Mouse (Mus musculus) kidney, postnatal 4 days (tissue): ENCODE results near the gene Mamdc2.
"Not testable (repeated sequence)": the region's sequence is repeated elsewhere in the genome, so short reads cannot be mapped to it uniquely, and the experiment has no call there.

Experiments
- DNase-seq, 2 experiments: peaks; one replicate each; pipeline ENCODE4 v3.0.0; 2021; ENCODE audit warnings: mixed read lengths in 2 of 2

The Mamdc2 gene

GRCm38 (mm10) chr19:23447988-23448497, at the start of gene Mamdc2:
Mamdc2 (minus strand) TSS chr19:23448442.
- DNase-seq, result peak; percentile 48 to 58

DNA sequence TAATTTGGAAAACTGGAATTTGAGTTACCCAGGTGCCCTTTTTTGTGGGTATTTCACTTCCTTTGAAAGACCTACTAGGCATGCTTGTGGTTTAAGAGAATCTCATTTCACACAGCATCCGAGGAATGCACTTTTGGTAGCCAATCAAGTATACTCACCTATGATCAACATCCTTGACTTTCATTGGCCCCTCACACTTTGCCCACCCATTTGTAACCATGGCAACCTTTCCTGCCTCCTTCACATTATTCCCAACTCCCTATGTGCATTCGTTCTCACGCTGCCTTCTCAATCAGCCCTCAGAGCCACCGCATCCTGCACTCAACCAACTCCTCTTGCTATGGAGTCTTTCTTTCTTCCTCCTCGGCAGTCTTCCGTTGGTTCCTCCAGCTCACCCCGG, 49.8 kb upstream of the Mamdc2 start:
- DNase-seq, result no peak

- no peak for DNase-seq
Measured at GRCm38 (mm10) chr19:23497171-23497917, 49.1 kb upstream of the Mamdc2 start.

DNA sequence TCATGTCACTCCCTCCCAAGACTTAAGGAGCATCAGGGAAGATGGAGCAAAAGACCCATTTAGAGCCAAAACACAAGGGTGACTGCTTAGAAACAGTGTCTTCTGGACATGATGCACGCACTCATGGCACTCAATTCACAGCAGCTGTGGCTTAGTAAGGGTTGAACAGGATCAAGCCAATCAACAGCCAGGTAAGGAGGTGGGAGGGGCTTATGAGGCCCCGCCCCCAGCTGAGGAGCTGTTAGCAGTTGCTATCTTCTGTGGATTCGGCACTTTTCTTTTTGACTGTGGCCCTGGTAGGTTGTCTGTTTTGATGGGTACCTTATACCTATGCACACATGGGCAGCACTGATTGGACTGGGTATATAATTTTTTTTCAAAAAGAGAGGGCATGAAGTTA, 48.3 kb upstream of the Mamdc2 start:
- DNase-seq, result no peak

GRCm38 (mm10) chr19:23492663-23493062, 44.4 kb upstream of the Mamdc2 start:
- DNase-seq, result no peak

DNA sequence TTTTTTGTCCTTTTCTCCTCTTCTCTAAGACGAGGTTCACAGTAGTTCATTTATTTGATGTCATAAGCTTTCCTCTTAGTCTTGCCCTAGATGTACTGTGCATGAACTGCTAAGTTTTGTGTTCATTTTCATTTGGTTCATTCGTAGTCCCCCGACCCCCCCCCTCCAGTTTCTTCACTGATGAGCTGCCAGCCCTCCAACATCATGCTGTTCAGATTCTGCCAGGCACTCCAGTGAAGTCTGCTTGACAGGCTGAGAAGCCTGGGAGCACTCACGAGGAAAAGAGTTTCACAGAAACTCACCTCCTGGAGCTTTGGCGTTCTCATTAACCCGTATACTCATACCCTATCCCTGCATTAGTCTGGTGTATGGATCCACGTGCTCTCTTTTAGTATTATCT, 42.5 kb upstream of the Mamdc2 start:
- DNase-seq, result not testable (repeated sequence)

GRCm38 (mm10) chr19:23489780-23490179, 41.5 kb upstream of the Mamdc2 start:
- no peak for DNase-seq

- DNase-seq, result no peak
Measured at GRCm38 (mm10) chr19:23487421-23487820, 39.2 kb upstream of the Mamdc2 start.

GRCm38 (mm10) chr19:23486631-23487270, 38.5 kb upstream of the Mamdc2 start:
- DNase-seq, result no peak

DNA sequence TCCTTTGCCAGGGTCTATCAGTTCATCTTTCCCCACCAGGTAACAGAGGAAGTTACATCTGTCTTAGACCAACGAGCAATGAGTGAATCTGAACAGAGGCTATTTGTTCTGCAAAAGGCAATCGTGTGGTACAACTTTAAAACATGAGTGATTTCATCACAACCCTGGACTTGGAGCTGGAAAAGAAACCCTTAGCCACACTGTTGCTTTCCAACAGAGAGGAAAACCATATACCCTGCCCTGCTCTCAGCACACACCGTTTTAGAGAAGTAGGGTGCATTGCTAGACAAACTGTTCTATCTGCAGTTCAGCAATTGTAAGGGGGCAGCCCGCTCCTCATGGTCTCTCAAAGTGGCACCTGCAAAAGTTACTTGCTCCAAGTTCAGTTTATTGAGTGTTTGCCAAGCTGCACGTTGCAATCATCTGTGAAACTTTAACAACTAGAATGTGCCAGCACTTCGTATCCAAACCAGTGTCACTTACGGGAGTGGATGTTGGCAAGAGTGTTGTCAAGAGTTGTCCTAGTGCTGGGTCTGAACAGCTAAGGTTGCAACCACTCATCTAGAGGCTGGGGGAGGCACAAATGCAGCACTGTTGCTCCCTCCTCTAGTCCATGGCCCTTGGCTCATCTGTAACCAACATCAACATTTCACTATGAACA, 37.8 kb upstream of the Mamdc2 start:
- no peak for DNase-seq

- DNase-seq, result not testable (repeated sequence)
Measured at GRCm38 (mm10) chr19:23482571-23482970, 34.3 kb upstream of the Mamdc2 start.

DNA sequence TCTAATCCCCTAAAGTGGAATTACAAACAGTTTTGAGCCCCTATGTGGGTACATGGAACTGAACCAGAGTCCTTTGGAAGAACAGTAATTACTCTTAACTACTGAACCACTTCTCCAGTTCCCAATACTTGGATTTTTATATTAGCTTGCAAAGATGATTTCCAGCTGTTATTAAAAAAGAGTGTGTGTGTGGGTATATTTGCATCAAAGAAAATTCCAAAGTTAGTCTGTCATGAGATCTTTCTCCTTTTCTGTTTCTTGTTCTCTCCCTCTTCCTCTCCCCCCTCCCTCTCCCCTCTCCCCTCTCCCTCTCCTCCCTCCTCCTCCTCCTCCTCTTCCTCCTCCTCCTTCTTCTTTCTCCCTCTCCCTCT, 31.3 kb upstream of the Mamdc2 start:
- no peak for DNase-seq

- peak; percentile 72 to 75 for DNase-seq
Measured at GRCm38 (mm10) chr19:23478895-23479596, 30.8 kb upstream of the Mamdc2 start.

- DNase-seq, result no peak
Measured at GRCm38 (mm10) chr19:23477826-23478225, 29.6 kb upstream of the Mamdc2 start.

DNA sequence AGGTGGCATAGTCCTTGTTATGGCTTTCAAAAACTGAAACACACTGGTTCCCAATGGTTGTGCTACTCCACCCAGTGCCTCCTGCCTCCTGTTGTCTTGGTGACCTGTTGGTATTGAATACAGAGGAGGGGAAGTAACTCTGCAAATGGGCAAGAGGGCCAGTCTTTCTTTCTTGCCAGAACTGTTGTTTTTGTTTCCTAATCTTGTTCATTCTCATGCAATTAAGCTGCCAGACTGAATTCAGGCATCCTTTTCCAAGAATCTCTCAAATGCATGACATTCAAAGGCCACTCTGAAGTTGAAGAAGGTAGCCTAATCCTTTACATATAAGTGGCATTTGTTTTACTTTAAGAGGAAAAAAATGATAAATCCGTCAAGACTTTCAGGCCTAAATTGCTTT, 19.6 kb upstream of the Mamdc2 start:
- no peak for DNase-seq

- DNase-seq, result no peak
Measured at GRCm38 (mm10) chr19:23467011-23467410, 18.8 kb upstream of the Mamdc2 start.

DNA sequence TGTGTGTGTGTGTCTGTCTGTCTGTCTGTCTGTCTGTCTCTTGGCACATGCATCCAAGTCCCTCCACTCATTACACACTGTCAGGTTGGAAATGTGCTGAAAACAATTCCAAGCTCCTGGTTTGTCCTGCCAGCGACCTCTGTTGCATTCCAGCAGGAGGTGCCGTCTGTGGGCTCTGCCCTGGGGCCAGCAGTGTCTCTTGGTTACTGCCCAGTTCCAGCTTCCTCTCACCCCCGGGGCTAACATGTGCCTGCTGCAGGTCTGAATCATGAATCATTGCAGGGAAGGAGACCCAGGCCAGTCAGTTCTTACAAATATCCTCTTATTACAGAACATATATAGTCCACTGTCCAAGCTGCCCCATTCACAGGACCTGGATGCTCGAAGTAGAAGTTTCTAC, 9.2 kb upstream of the Mamdc2 start:
- DNase-seq, result no peak

- DNase-seq, result no peak
Measured at GRCm38 (mm10) chr19:23451361-23451760, 3.1 kb upstream of the Mamdc2 start.

DNA sequence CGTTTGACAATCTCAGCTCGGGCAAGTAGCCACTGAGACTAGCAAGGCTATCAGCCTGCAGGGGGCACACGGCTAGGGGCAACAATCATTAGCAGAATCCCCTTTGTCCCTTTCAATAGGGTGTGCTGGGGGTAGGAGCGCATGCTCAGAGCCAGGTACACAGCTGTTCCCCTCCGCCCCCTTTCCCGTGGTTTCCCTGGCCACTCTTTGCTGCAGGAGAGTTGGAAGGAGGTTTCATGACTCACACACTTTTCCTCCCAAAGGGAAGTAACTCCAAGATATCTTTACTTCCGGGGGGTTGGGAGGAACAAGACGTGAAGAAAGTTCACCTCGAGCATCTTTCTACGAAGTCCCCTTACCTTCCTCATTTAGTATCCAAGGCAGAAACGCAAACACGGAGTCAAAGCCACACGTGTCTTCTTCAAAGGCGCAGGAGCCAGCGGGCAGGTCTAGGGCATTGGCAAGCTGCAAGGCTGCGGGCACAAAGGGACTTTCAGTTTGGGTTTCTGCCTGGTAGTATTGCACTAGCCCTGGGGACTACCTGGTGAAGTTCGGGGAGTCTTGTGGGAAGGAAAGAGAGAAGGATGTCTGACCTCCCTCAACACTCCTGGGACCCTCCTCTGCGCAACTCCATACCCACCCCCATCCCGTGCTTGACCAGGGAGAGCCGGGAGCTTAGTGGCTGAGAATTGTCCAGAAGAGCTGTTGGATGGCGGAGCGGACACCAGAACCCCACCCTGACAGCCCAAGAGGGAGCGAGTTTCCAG, 838 bp downstream of the Mamdc2 start:
- peak; percentile 39 to 58 for DNase-seq

DNA sequence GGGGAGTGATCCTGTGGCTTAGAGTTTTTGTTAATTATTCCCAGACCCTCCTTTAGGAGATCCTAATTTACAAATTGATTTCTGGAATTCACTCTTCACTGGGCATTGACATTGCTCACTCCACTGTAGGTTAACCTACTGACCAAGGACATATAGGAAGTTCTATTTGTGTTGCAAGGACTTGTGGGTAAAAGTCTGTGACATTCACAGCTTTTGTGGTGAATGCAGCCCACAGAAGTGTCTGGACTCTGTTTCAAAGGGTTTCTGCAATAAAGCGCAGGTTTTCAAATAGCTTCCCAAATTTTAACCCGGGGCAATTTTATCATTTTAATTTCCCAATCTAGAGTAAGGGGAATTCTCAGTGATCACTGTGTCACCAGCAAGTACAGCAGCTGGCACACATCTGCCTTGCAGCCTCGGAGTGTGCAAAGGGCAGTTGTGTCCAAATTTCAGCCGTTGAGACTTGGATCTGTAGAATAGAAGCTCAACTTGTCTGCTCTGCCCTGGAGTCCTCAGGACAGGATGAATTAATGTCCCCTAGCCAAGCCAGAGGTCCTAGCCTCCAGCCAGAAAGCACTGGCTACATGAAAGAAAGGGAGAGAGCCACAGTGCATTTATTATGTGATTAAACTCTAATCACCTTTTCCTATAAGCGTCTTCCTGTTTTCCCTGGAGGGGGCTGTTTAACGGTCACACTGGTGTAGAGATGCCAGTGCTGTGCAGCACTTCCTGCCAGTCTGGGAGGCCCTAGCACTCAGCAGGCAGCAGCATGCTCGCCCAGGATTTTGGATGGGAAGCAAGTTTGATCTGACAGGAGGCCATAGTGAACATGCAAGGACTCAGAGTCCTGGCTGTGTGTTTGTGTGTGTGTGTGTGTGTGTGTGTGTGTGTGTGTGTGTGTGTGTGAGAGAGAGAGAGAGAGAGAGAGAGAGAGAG, 3.1 kb downstream of the Mamdc2 start:
- DNase-seq, result peak; percentile 5 to 10

GRCm38 (mm10) chr19:23435731-23436130, 12.5 kb downstream of the Mamdc2 start:
- no peak for DNase-seq
